Mouse (Mus musculus) left cerebral cortex, adult 11 months (tissue): Measurements from ENCODE around the gene Naaladl1.
"Not testable (repeated sequence)": the region's sequence is repeated elsewhere in the genome, so short reads cannot be mapped to it uniquely, and the experiment has no call there.

Source experiments
- DNase-seq: peaks from one replicate; pipeline ENCODE4 v3.0.0; 2022; ENCODE audit warnings: low spot score

Naaladl1 gene

GRCm38 (mm10) chr19:6130414-6131128 is 25.0 kb downstream of the Naaladl1 start:
- not testable (repeated sequence) for DNase-seq

- no peak for DNase-seq
Measured at GRCm38 (mm10) chr19:6132171-6132827, 26.7 kb downstream of the Naaladl1 start.

- not testable (repeated sequence) for DNase-seq
Measured at GRCm38 (mm10) chr19:6133197-6133596, 27.6 kb downstream of the Naaladl1 start.

GRCm38 (mm10) chr19:6136397-6136796 is 30.8 kb downstream of the Naaladl1 start:
- no peak for DNase-seq

GRCm38 (mm10) chr19:6139701-6140100 is 34.1 kb downstream of the Naaladl1 start:
- no peak for DNase-seq

GRCm38 (mm10) chr19:6140374-6140677 is 34.7 kb downstream of the Naaladl1 start:
- no peak for DNase-seq

GRCm38 (mm10) chr19:6140678-6141393 is 35.3 kb downstream of the Naaladl1 start, which contains the start of gene Batf2:
Gene Batf2 (plus strand): TSS chr19:6140983.
- peak; percentile 88 for DNase-seq

- peak; percentile 85 for DNase-seq
Measured at GRCm38 (mm10) chr19:6141394-6141749, 35.8 kb downstream of the Naaladl1 start, which contains the start of gene Arl2. Gene Arl2 (minus strand): TSS chr19:6141548.

- no peak for DNase-seq
Measured at GRCm38 (mm10) chr19:6144842-6145241, 39.3 kb downstream of the Naaladl1 start.

- DNase-seq = no peak
Measured at GRCm38 (mm10) chr19:6155174-6155573, 49.6 kb downstream of the Naaladl1 start.

GRCm38 (mm10) chr19:6156372-6156771 is 50.8 kb downstream of the Naaladl1 start:
- no peak for DNase-seq

- no peak for DNase-seq
Measured at GRCm38 (mm10) chr19:6157220-6157619, 51.6 kb downstream of the Naaladl1 start.

- no peak for DNase-seq
Measured at GRCm38 (mm10) chr19:6163872-6164547, 58.4 kb downstream of the Naaladl1 start.
